Comparison of ENCODE assay signal across 12 mouse cellular contexts in the genomic region with DNA sequence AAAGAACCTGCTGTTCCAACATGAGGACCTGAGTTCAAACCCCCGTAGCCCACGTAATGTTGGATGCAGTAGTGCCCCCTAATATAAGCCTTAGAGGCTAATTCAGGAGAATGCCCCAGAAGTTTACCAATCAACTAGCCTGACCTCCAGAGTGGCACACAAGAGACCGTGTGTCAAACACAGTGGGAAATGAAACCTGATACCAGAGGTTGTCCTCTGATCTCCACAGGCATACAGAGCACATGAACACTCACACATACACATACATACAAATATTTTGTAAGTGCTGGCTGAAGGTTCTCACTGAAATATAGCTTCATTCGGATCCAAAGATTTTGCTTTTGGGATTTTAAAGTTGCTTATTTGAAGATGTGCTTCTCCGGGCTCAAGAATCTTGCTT. TPM values are rescaled to one million over a fixed set of nuclear protein-coding genes. Genes with fewer than 3 reads are reported as not detected.
DNase-seq lines count a peak whose midpoint lies in the region; ATAC-seq lines count a peak whose summit lies in the region.
"Had no signal": no experiment of that assay in that cellular context is flagged by ENCODE, and none has a peak within 500 bp of the region (broad histone marks: within the 10 kb centered on the region; RNA-seq: fewer than 3 reads in every experiment).

No protein-coding gene starts in this region.

- no peaks in the 10 kb centered on the region for H3K9me3 ChIP-seq in hindbrain, embryonic 10.5 days
- H3K9me3 ChIP-seq in hindbrain, embryonic 13.5 days, result no peaks in the 10 kb centered on the region
- no peaks in the 10 kb centered on the region for H3K9me3 ChIP-seq in forebrain, embryonic 15.5 days
- no peaks in the 10 kb centered on the region for H3K9me3 ChIP-seq in midbrain, embryonic 16.5 days (replicated peaks; ENCODE audit: control insufficient read depth, low read length, poor library complexity, severe bottlenecking)
- H3K9me3 ChIP-seq: embryonic facial prominence, embryonic 12.5 days; liver, embryonic 12.5 days had no signal

- no peak overlapping the region for H3K9ac ChIP-seq in hindbrain, embryonic 13.5 days
- no peak overlapping the region for H3K9ac ChIP-seq in forebrain, embryonic 15.5 days (replicated peaks)
- no peak overlapping the region for H3K9ac ChIP-seq in midbrain, embryonic 16.5 days (ENCODE audit: low read depth, low read length)
- H3K9ac ChIP-seq: embryonic facial prominence, embryonic 12.5 days; liver, embryonic 12.5 days; lung, embryonic 14.5 days had no signal

- no peak overlapping the region for H3K4me2 ChIP-seq in hindbrain, embryonic 13.5 days
- H3K4me2 ChIP-seq in forebrain, embryonic 15.5 days (replicated peaks), result no peak overlapping the region
- no peak overlapping the region for H3K4me2 ChIP-seq in midbrain, embryonic 16.5 days (ENCODE audit: low read length)
- H3K4me2 ChIP-seq: embryonic facial prominence, embryonic 12.5 days; heart, embryonic 11.5 days; liver, embryonic 12.5 days; lung, embryonic 14.5 days had no signal

- no peak for DNase-seq in hindbrain, embryonic 10.5 days (ENCODE audit: low spot score)
- peak; percentile 3 for DNase-seq in NIH3T3 (ENCODE audit: low read depth)
- no peak for DNase-seq in cerebellum, postnatal 36 days
- DNase-seq in cerebellum, adult 9-10 months, result no peak

- WGBS in hindbrain, embryonic 10.5 days, result 69% methylated on average over 5 of the region's 5 CpGs
- WGBS in hindbrain, embryonic 13.5 days, result 70% methylated on average over 5 of the region's 5 CpGs
- 71% methylated on average over 5 of the region's 5 CpGs for WGBS in forebrain, embryonic 15.5 days
- WGBS in midbrain, embryonic 16.5 days, result 66% methylated on average over 5 of the region's 5 CpGs

- peak overlapping the region; percentile 40; the same call in 1 of the 2 replicates for H3K27ac ChIP-seq in hindbrain, embryonic 10.5 days
- no peak overlapping the region for H3K27ac ChIP-seq in hindbrain, embryonic 13.5 days
- H3K27ac ChIP-seq in forebrain, embryonic 15.5 days (replicated peaks), result no peak overlapping the region
- H3K27ac ChIP-seq in midbrain, embryonic 16.5 days (ENCODE audit: low read length), result no peak overlapping the region
- H3K27ac ChIP-seq: embryonic facial prominence, embryonic 12.5 days; liver, embryonic 12.5 days; macrophage had no signal

- H3K4me3 ChIP-seq in hindbrain, embryonic 10.5 days, result no peak overlapping the region
- no peak overlapping the region for H3K4me3 ChIP-seq in hindbrain, embryonic 13.5 days
- H3K4me3 ChIP-seq in forebrain, embryonic 15.5 days, result no peak overlapping the region
- H3K4me3 ChIP-seq in midbrain, embryonic 16.5 days (ENCODE audit: low read depth, low read length), result no peak overlapping the region
- H3K4me3 ChIP-seq: embryonic facial prominence, embryonic 12.5 days; liver, embryonic 12.5 days had no signal

- H3K4me1 ChIP-seq in hindbrain, embryonic 10.5 days (replicated peaks), result no peaks in the 10 kb centered on the region
- no peaks in the 10 kb centered on the region; the same call in 1 of the 2 replicates for H3K4me1 ChIP-seq in hindbrain, embryonic 13.5 days (replicated peaks)
- no peaks in the 10 kb centered on the region for H3K4me1 ChIP-seq in forebrain, embryonic 15.5 days
- H3K4me1 ChIP-seq in midbrain, embryonic 16.5 days (ENCODE audit: control insufficient read depth, insufficient read depth, low read length), result peaks cover 3% of the 10 kb centered on the region; the same call in 1 of the 2 replicates
- H3K4me1 ChIP-seq: embryonic facial prominence, embryonic 12.5 days had no signal

- no peaks in the 10 kb centered on the region for H3K27me3 ChIP-seq in hindbrain, embryonic 10.5 days (ENCODE audit: insufficient read depth, poor library complexity, severe bottlenecking)
- H3K27me3 ChIP-seq in hindbrain, embryonic 13.5 days, result no peaks in the 10 kb centered on the region
- no peaks in the 10 kb centered on the region for H3K27me3 ChIP-seq in forebrain, embryonic 15.5 days
- no peaks in the 10 kb centered on the region for H3K27me3 ChIP-seq in midbrain, embryonic 16.5 days (ENCODE audit: control insufficient read depth, insufficient read depth, low read depth, low read length)
- H3K27me3 ChIP-seq: embryonic facial prominence, embryonic 12.5 days; liver, embryonic 12.5 days had no signal

- H3K36me3 ChIP-seq in hindbrain, embryonic 10.5 days, result no peaks in the 10 kb centered on the region
- no peaks in the 10 kb centered on the region for H3K36me3 ChIP-seq in hindbrain, embryonic 13.5 days
- H3K36me3 ChIP-seq in forebrain, embryonic 15.5 days, result no peaks in the 10 kb centered on the region
- no peaks in the 10 kb centered on the region for H3K36me3 ChIP-seq in midbrain, embryonic 16.5 days (ENCODE audit: control insufficient read depth, insufficient read depth, low read length)
- H3K36me3 ChIP-seq: embryonic facial prominence, embryonic 12.5 days; liver, embryonic 12.5 days had no signal

- ATAC-seq in hindbrain, embryonic 13.5 days (ENCODE audit: low FRiP score), result no peak
- peak; percentile 53; the same call in 1 of the 2 replicates for ATAC-seq in forebrain, embryonic 15.5 days (replicated peaks)
- ATAC-seq in midbrain, embryonic 16.5 days, result peak; percentile 67; the same call in 1 of the 2 replicates
- ATAC-seq: liver, embryonic 12.5 days had no signal

RNA-seq across cellular contexts. Expression of a gene that starts 32.1 kb away (rescaled TPM):
- polyA plus RNA-seq in hindbrain, embryonic 10.5 days (2016; fragmentation: Nextera tagmentation; extraction: Ambion mirVana), result 0.12 and 0.30 TPM in 2 replicates
- 0.16 TPM in 1 of 2 replicates, not detected in the other for polyA plus RNA-seq in hindbrain, embryonic 13.5 days (2015; fragmentation: Nextera tagmentation; extraction: Ambion mirVana)
- not detected in 2 replicates for polyA plus RNA-seq in forebrain, embryonic 15.5 days (2015; fragmentation: Nextera tagmentation; extraction: Ambion mirVana)
- polyA plus RNA-seq in midbrain, embryonic 16.5 days (2015; fragmentation: Nextera tagmentation; extraction: Ambion mirVana), result 0.16 TPM in 1 of 2 replicates, not detected in the other
